Mouse (Mus musculus) hindbrain, embryonic 16.5 days (tissue): ENCODE data around the gene Doxl2. TPM values are rescaled to one million over a fixed set of nuclear protein-coding genes. Genes with fewer than 3 reads are reported as not detected.

Experiments
- ATAC-seq: fragments of 200-750 bp; cut with Nextera tagmentation; 2 replicates; pipeline ENCODE4 v1.8.0; 2017; ENCODE audit warnings: moderate TSS enrichment, moderate library complexity
- H3K27ac ChIP-seq: fragments of 300-500 bp; sonication (generic); 2 replicates; pipeline ENCODE4 v1.5.1; 2014; ENCODE audit warnings: low read depth, mild to moderate bottlenecking, control low read depth, low read length, moderate library complexity
- H3K27me3 ChIP-seq: fragments of 300-500 bp; sonication (generic); replicated peaks from 2 replicates; pipeline ENCODE4 v1.6.1; 2014; ENCODE audit warnings: low read length; ENCODE audit not compliant: control insufficient read depth, insufficient read depth
- H3K36me3 ChIP-seq: fragments of 300-500 bp; sonication (generic); 2 replicates; pipeline ENCODE4 v1.6.1; 2014; ENCODE audit warnings: mild to moderate bottlenecking, low read length, moderate library complexity, mixed read lengths; ENCODE audit not compliant: control insufficient read depth, insufficient read depth
- H3K4me1 ChIP-seq: fragments of 300-500 bp; sonication (generic); 2 replicates; pipeline ENCODE4 v1.6.1; 2014; ENCODE audit warnings: low read depth, low read length; ENCODE audit not compliant: control insufficient read depth, insufficient read depth
- H3K4me2 ChIP-seq: fragments of 300-500 bp; sonication (generic); 2 replicates; pipeline ENCODE4 v1.6.1; 2014; ENCODE audit warnings: mild to moderate bottlenecking, low read length, control low read depth, moderate library complexity
- H3K4me3 ChIP-seq: fragments of 300-500 bp; sonication (generic); 2 replicates; pipeline ENCODE4 v1.5.1; 2014; ENCODE audit warnings: mild to moderate bottlenecking, low read length, control low read depth, moderate library complexity
- H3K9ac ChIP-seq: fragments of 300-500 bp; sonication (generic); 2 replicates; pipeline ENCODE4 v1.6.1; 2014; ENCODE audit warnings: low read depth, mild to moderate bottlenecking, control low read depth, low read length, moderate library complexity
- H3K9me3 ChIP-seq: fragments of 300-500 bp; sonication (generic); 2 replicates; pipeline ENCODE4 v1.6.1; 2014; ENCODE audit warnings: mild to moderate bottlenecking, low read length, moderate library complexity; ENCODE audit not compliant: control insufficient read depth
- WGBS: fragments of 180-500 bp; shearing (Covaris S2); extraction: QIAGEN DNeasy Blood & Tissue Kit; methylation state at CpG from one replicate; pipeline ENCODE4 v1.1.7; 2014; 5-methylcytosine and 5-hydroxymethylcytosine counted together
- polyA plus RNA-seq: library from polyadenylated mRNA; unstranded; fragments of >200 nt; fragmentation: Nextera tagmentation; extraction: Ambion mirVana; gene quantifications from 2 replicates; pipeline ENCODE4 v1.2.1, GENCODE M21; 2015

Gene Doxl2
- not detected in 2 replicates for polyA plus RNA-seq

DNA sequence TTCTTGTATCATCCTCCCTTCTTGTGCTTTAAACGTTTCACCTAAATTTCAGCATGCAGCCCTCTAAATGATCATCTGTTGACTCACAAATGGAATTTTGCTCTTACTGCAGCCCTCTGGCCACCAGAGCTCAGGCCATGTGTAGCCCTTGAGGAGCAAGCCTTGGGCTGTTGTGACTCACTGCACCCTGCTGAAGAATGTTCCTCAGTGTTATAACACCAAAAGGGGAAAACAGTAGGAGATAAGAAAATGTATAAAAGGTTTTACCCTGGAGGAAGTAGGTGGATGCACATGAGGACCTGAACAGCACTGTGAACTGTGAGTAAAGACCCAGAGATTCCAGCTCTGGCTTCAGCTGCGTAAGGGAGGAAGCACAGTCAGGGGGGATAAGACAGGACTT, at the start of gene Doxl2:
Doxl2 (plus strand) TSS at position 301 of the 400 bp plus-strand sequence.
- no peaks in the 10 kb centered on the region for H3K36me3 ChIP-seq
- no peak within 1 kb of the TSS for H3K27ac ChIP-seq
- H3K9ac ChIP-seq: no peak within 1 kb of the TSS
- H3K4me3 ChIP-seq: no peak within 1 kb of the TSS
- WGBS: 89% methylated on average over 2 of the region's 2 CpGs
- no peak within 1 kb of the TSS for H3K4me2 ChIP-seq
- no peaks in the 10 kb centered on the region for H3K9me3 ChIP-seq
- H3K4me1 ChIP-seq: no peaks in the 10 kb centered on the region
- H3K27me3 ChIP-seq: no peaks in the 10 kb centered on the region
- ATAC-seq: no peak

GRCm38 (mm10) chr6:48929595-48929994, 45.2 kb upstream of the Doxl2 start, which contains the start of gene 1600015I10Rik:
Gene 1600015I10Rik (plus strand): TSS chr6:48929895.
- no peak within 1 kb of the TSS for H3K27ac ChIP-seq
- no peak for ATAC-seq
- 93% methylated on average over 5 of the region's 5 CpGs for WGBS

GRCm38 (mm10) chr6:48949596-48949995, 25.2 kb upstream of the Doxl2 start:
- Histone ChIP-seq H3K9ac (no peak overlapping the region), H3K36me3 (no peaks in the 10 kb centered on the region), H3K27ac (no peak overlapping the region), H3K27me3 (no peaks in the 10 kb centered on the region), H3K4me2 (no peak overlapping the region), H3K4me1 (no peaks in the 10 kb centered on the region), H3K4me3 (no peak overlapping the region), H3K9me3 (no peaks in the 10 kb centered on the region)
- 71% methylated on average over 2 of the region's 2 CpGs for WGBS
- ATAC-seq: no peak

More at GRCm38 (mm10) chr6:48929595-48929994, 45.2 kb upstream of the Doxl2 start, which contains the start of gene 1600015I10Rik:
- Histone ChIP-seq H3K27me3 (no peaks in the 10 kb centered on the region), H3K4me1 (no peaks in the 10 kb centered on the region), H3K36me3 (no peaks in the 10 kb centered on the region), H3K4me2 (no peak within 1 kb of the TSS), H3K9me3 (no peaks in the 10 kb centered on the region), H3K9ac (no peak within 1 kb of the TSS), H3K4me3 (no peak within 1 kb of the TSS)

GRCm38 (mm10) chr6:48950676-48951075, 24.1 kb upstream of the Doxl2 start:
- Histone ChIP-seq H3K27ac (no peak overlapping the region), H3K4me3 (no peak overlapping the region), H3K36me3 (no peaks in the 10 kb centered on the region), H3K4me2 (no peak overlapping the region), H3K4me1 (no peaks in the 10 kb centered on the region), H3K9me3 (no peaks in the 10 kb centered on the region), H3K9ac (no peak overlapping the region), H3K27me3 (no peaks in the 10 kb centered on the region)
- WGBS: 88% methylated on average over 5 of the region's 5 CpGs
- ATAC-seq: no peak

DNA sequence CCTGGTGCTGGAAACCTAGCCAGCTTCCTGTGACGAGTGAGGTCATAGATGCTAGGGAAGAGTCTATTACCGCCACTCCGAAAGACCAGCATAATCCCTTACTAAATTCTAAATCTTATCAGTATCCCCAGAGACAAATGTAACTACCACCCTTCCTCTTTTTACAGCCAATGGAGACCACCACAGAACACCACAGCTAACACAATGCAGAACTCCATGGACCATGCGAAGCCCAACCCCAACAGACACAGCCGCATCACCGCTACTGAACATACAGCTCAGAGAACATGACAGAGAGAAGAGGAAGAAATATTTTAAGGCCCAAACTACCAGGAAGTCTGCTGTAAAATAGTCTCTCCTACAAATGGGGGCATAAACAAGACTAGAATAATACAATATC, 23.1 kb upstream of the Doxl2 start:
- Histone ChIP-seq H3K36me3 (no peaks in the 10 kb centered on the region), H3K9me3 (no peaks in the 10 kb centered on the region), H3K27me3 (no peaks in the 10 kb centered on the region), H3K9ac (no peak overlapping the region), H3K27ac (no peak overlapping the region), H3K4me2 (no peak overlapping the region), H3K4me1 (no peaks in the 10 kb centered on the region), H3K4me3 (no peak overlapping the region)
- ATAC-seq: no peak
- WGBS: 86% methylated on average over 6 of the region's 6 CpGs

- Histone ChIP-seq H3K27me3 (no peaks in the 10 kb centered on the region), H3K9ac (no peak overlapping the region), H3K4me3 (no peak overlapping the region), H3K36me3 (no peaks in the 10 kb centered on the region), H3K4me2 (no peak overlapping the region), H3K27ac (no peak overlapping the region), H3K4me1 (no peaks in the 10 kb centered on the region), H3K9me3 (no peaks in the 10 kb centered on the region)
- WGBS: 89% methylated on average over 5 of the region's 5 CpGs
- no peak for ATAC-seq
Measured at GRCm38 (mm10) chr6:48953220-48953619, 21.5 kb upstream of the Doxl2 start.

DNA sequence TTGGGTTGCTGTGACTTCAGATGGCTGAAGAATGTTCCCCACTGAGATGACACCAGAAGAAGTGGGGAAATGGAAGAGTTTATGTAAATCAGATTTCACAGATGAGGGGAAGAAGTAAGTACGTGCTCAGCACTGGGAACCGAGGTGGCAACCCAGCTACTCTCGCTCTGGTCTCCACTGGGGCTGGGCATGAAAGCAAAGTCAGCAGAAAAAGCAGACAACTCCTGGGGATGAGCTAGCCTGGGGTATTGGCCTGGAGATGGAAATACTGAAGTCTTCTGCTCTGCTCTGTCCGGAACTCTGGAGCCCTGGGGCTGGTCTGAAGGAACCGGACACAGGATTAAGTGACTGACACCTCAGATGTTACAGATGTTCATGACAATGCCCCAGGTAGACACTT, 20.6 kb upstream of the Doxl2 start:
- H3K9ac ChIP-seq: no peak overlapping the region
- H3K4me2 ChIP-seq: no peak overlapping the region
- 79% methylated on average over 5 of the region's 5 CpGs for WGBS
- no peaks in the 10 kb centered on the region for H3K4me1 ChIP-seq
- H3K36me3 ChIP-seq: no peaks in the 10 kb centered on the region
- H3K27ac ChIP-seq: no peak overlapping the region
- no peaks in the 10 kb centered on the region for H3K9me3 ChIP-seq
- no peak for ATAC-seq
- no peak overlapping the region for H3K4me3 ChIP-seq
- H3K27me3 ChIP-seq: no peaks in the 10 kb centered on the region

DNA sequence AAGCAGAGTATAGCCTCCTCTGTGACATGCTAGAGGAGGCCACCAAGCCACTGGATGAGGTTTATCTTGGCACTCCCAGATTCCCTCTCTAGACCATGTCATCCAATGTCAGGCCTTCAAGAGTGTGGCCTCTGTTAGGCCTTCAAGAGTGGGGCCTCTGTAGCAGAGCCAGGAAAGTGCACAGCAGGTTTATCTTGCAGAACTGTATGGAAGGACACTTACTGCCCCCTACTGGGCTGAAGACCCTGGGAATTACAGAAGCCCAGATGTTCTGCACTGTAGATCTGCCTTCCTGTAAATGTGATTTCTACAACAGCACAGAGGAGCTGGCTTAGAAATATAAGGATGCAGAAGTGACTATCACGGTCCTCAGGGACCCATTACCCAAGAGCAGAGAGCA, 19.8 kb upstream of the Doxl2 start:
- 65% methylated on average over 1 of the region's 1 CpGs for WGBS
- ATAC-seq: no peak; the same call in 1 of the 2 replicates

GRCm38 (mm10) chr6:48956785-48957184, 18.0 kb upstream of the Doxl2 start:
- Histone ChIP-seq H3K36me3 (no peaks in the 10 kb centered on the region), H3K4me2 (no peak overlapping the region), H3K27ac (no peak overlapping the region), H3K9ac (no peak overlapping the region), H3K9me3 (no peaks in the 10 kb centered on the region), H3K4me3 (no peak overlapping the region), H3K4me1 (no peaks in the 10 kb centered on the region), H3K27me3 (no peaks in the 10 kb centered on the region)
- 88% methylated on average over 4 of the region's 4 CpGs for WGBS
- no peak for ATAC-seq

More for the DNA sequence above, 19.8 kb upstream of the Doxl2 start:
- H3K9ac ChIP-seq: no peak overlapping the region
- H3K36me3 ChIP-seq: no peaks in the 10 kb centered on the region
- no peaks in the 10 kb centered on the region for H3K4me1 ChIP-seq
- no peak overlapping the region for H3K4me3 ChIP-seq
- no peak overlapping the region for H3K4me2 ChIP-seq
- H3K9me3 ChIP-seq: no peaks in the 10 kb centered on the region
- no peaks in the 10 kb centered on the region for H3K27me3 ChIP-seq
- no peak overlapping the region for H3K27ac ChIP-seq

DNA sequence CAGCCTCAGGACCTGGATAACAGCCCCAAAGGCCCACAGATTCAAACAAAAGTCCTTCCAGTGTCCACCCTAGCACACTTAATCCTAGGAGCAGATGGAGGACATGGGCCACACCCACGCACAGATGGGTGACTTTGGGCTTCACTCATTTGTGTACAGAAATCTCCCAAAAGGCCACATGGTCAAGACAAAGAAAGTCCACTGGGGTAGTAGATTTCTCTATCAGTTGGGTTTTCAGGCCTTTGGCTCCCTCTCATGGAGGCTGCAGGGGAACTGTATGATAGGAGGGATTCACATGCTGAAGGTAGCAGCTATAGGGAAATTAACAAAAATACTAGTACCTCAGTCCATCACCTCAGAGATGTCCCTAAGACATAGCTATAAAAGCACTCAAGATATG, 16.7 kb upstream of the Doxl2 start:
- Histone ChIP-seq H3K4me3 (no peak overlapping the region), H3K4me2 (no peak overlapping the region), H3K9me3 (no peaks in the 10 kb centered on the region), H3K27me3 (no peaks in the 10 kb centered on the region), H3K9ac (no peak overlapping the region), H3K4me1 (no peaks in the 10 kb centered on the region), H3K27ac (no peak overlapping the region), H3K36me3 (no peaks in the 10 kb centered on the region)
- 85% methylated on average over 1 of the region's 1 CpGs for WGBS
- peak; percentile 85 for ATAC-seq
